Mouse (Mus musculus) adipose tissue, adult 10 weeks (tissue): ENCODE data around the gene Tbc1d19. TPM values are rescaled to one million over a fixed set of nuclear protein-coding genes. Genes with fewer than 3 reads are reported as not detected.

ENCODE experiments used
- polyA plus RNA-seq: library from polyadenylated mRNA; stranded (reverse); fragments of 350-450 nt; fragmentation: Illumina TruSeq; extraction: RNeasy Lipid Tissue Mini Kit (QIAGEN cat#74804); gene quantifications from one replicate; pipeline ENCODE4 v1.2.3, GENCODE M21; 2014; ENCODE audit warnings: low read depth, low replicate concordance

Gene Tbc1d19
- polyA plus RNA-seq = 19.8 TPM

GRCm38 (mm10) chr5:53809115-53809991 lies at the start of gene Tbc1d19:
Tbc1d19 (plus strand) TSS chr5:53809606.

Other genes with a start within 250 kb of the Tbc1d19 start
- not detected for gene Cckar, start 101.9 kb upstream of the Tbc1d19 start, polyA plus RNA-seq
- 26.1 TPM for gene Stim2, start 188.9 kb downstream of the Tbc1d19 start, polyA plus RNA-seq